Mouse (Mus musculus) megakaryocyte-erythroid progenitor cell, adult 5-6 weeks (primary cell): Measurements from ENCODE around the gene Apaf1. TPM values are rescaled to one million over a fixed set of nuclear protein-coding genes. Genes with fewer than 3 reads are reported as not detected.

Experiments
- ATAC-seq: replicated peaks from 2 replicates; pipeline ENCODE4 v1.8.0; 2016; ENCODE audit warnings: mild to moderate bottlenecking, inconsistent platforms; ENCODE audit not compliant: severe bottlenecking, poor library complexity, low FRiP score, low TSS enrichment
- total RNA-seq, 2 experiments: library from RNA; stranded (forward) in 1 of 2; stranded (reverse) in 1 of 2; fragments of 200-1000, 215-1000 nt in 1 of 2; fragments of >200 nt in 1 of 2; fragmentation: Nextera tagmentation in 1 of 2; gene quantifications; 2 replicates each; pipeline ENCODE4 v1.2.3; 2014 to 2017

Gene Apaf1
- total RNA-seq, 2 experiments from 2014 or later, result 20.9 to 44.9 TPM

DNA sequence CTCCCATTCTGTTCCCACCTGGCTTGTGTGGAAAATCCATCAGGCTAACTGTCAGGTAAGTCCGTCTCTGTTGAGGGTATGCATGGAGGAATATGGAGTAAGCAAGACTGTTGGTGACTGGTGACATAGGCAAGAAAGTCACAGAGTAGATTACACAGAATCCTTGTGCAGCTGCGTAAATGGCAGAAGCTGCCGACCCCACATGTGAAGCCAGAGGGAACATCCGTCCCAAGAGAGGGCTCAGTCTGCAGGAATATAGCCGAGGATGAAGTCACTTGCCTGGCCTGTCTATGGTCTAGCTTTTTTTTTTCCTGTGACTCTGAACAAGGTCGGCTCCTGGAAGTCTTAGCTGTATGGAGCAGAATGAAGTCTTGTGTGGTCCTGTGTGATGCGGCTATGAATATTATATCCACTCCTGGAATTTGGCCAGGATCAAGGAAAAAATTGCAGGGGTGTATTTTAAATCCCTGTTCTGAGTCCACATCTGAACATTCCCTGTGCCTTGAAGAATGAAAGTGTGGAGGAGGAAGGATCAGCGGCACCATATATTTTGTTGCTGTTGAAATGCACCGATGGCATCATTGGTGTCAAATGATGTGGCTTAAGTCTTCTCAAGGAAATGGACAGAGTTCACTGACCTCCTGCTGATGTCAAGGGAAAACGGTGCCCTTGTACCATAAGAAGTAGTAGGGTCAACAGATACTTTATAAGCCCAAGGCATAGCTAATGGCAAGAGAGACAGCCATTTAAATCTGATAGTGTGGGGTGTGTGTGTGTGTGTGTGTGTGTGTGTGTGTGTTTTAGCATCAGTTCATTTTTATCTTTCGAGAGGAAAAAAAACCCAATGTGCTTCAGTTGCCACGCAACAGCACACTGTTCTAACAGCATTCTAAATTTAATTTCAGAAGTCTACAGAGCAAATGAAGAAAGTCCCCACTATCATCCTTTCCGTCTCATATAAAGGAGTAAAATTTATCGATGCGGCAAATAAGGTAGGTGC is 141.7 kb downstream of the Apaf1 start:
- no peak for ATAC-seq

Other genes starting within 250 kb of the Apaf1 start
- 11.6 and 16.3 TPM in 2 replicates for gene Ikbip, start 170 bp upstream of the Apaf1 start, total RNA-seq (2014; fragmentation: Nextera tagmentation)
- 17.2 and 38.2 TPM in 2 replicates for gene Ikbip, start 170 bp upstream of the Apaf1 start, total RNA-seq (2017)
- 582 and 663 TPM in 2 replicates for gene Slc25a3, start 41.3 kb upstream of the Apaf1 start, total RNA-seq (2014; fragmentation: Nextera tagmentation)
- gene Slc25a3, start 41.3 kb upstream of the Apaf1 start, total RNA-seq (2017), result 247 and 338 TPM in 2 replicates
- 267 and 268 TPM in 2 replicates for gene Tmpo, start 98.5 kb upstream of the Apaf1 start, total RNA-seq (2014; fragmentation: Nextera tagmentation)
- 469 and 547 TPM in 2 replicates for gene Tmpo, start 98.5 kb upstream of the Apaf1 start, total RNA-seq (2017)